Mouse (Mus musculus) thymus, postnatal 0 days (tissue): Measurements from ENCODE around the gene Ltbp2. TPM values are rescaled to one million over a fixed set of nuclear protein-coding genes. Genes with fewer than 3 reads are reported as not detected.
A peak's percentile ranks its signal among the peaks of the same experiment; 100 is the strongest.

Source experiments
- DNase-seq: peaks from one replicate; pipeline ENCODE4 v3.0.0-alpha.2; 2015; ENCODE audit warnings: low spot score
- polyA plus RNA-seq: library from polyadenylated mRNA; unstranded; fragments of >200 nt; fragmentation: Nextera tagmentation; extraction: Ambion mirVana; gene quantifications from 2 replicates; pipeline ENCODE4 v1.2.1, GENCODE M21; 2015

The Ltbp2 gene
- polyA plus RNA-seq, 1 experiment from 2014 or later = 0.72 TPM

- DNase-seq = no peak
Measured at GRCm38 (mm10) chr12:84841158-84842140, 34.9 kb downstream of the Ltbp2 start.

DNA sequence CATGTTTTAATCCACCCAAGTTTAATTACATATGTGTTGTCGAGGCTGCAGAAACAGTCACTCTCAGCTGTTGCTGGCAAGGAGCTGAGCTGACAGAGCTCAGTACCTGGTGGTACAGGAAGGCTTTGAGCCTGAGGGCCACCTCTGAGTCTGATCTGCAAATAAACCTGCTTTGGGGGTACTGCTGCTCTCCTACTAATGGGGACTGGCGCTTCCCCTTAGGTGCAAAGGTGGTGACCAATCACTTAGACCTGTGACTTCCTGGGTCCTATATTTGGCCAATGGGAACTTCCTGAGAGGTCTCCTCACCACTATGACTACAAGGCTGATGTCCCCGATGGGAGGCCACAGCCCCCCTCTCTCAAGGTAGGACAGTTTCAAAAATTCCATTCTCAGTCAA, 35.6 kb downstream of the Ltbp2 start:
- DNase-seq = peak; percentile 34

DNA sequence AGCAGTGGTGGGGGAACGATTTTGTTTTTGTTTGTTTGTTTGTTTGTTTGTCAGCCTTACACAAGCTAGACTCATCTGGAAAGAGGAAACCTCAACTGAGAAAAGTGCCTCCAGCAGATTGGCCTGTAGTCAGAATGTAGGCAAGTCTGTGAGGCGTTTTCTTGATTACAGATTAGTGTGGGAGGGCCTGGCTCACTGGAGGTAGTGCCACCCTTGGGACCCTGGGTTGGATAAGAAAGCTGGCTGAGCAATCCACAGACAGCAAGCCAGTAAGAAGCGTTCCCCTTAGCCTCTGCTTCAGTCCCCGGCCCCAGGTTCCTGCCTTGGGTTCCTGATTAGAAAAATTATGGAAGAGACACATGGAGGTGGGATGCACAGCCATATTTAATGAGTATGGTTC, 36.4 kb downstream of the Ltbp2 start:
- DNase-seq = no peak

- no peak for DNase-seq
Measured at GRCm38 (mm10) chr12:84835626-84836025, 40.7 kb downstream of the Ltbp2 start.

DNA sequence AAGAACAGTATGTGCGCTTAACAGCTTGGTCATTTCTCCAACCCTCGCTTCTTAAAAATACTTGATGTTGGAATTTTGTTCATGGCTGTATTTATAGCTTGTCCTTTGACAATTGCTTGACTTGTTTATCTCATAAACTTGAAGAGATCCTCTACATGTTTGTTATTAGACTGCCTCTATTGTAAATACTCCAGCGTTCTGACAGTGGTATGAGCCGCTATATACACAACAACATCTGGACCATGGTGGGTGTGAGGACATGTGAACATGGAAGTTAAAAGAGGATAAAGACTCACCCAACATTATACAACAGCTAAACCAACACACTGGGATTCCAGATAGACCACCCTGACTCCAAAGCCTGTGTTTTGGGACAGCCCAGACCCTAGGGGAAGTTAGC, 41.6 kb downstream of the Ltbp2 start:
- no peak for DNase-seq

- DNase-seq = no peak
Measured at GRCm38 (mm10) chr12:84831648-84832047, 44.7 kb downstream of the Ltbp2 start.

DNA sequence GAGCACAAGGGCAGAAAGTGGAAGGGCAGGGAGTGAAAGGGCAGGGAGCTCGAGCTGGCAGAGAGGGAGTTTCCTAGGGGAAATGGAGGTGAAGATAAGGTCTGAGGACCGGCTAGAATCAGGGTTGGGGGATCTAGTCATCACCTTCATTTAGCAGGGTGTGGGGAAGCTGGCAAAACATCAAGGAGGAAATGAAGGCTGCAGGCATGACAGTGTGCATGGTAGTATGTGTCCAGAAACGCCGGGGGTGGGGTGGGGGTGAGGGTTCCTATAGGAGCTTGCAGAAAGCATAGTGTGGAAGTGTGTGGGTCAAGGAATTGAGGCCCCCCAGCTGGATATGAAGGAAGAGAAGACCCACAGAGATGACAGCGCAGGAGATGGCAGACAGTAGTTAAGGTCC, 45.2 kb downstream of the Ltbp2 start:
- DNase-seq = no peak

DNA sequence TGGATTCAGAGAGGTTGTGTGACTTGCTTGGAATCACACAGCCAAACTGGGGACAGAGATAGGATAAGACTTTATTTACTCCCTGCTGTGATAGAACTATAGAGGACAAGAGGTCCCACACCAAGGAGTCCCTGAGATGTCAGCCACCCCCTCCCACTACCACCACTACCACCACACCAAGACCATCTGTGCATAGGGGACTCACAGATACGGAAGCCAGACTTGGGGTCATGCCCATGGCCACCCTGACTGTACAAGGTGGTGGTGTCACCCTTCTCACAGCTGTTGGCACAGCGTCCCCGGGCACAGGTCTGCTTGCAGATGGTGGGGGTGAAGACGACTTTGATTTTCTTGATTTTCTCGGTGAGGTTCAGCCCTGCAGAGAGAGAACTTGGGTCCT, 45.9 kb downstream of the Ltbp2 start:
- DNase-seq = no peak

GRCm38 (mm10) chr12:84829913-84830312, 46.4 kb downstream of the Ltbp2 start:
- DNase-seq = no peak

DNA sequence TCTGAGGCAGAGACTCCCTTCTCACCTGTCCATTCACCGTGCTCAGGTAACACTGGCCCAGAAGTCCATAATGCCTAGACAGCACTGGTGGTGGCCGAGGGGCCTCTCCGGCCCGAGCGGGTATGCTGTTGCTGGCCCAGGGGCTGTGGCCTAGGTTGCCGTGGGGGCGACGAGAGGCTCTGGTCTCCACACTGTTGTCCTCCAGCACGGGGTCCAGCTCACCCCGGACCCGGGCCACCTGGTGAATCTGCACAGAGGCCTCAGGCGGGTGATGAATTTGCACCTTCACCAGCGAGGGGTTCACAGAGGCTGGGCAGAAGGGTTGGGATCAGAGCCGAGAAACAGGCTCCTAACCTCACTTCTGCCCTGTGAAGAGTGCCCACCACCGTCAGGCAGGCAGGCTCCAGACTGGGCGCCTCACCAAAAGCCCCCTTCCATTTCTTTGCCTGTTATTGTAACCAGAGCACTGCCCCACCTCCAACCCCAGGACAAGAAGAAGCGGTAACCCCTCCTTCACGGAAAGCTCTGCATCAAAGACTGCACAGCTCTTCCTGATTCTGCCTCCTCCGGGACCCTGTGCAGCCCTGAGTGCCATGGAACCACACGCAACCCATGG, 47.1 kb downstream of the Ltbp2 start:
- DNase-seq = no peak

GRCm38 (mm10) chr12:84827384-84827933, 48.9 kb downstream of the Ltbp2 start:
- DNase-seq = no peak

- DNase-seq = no peak
Measured at GRCm38 (mm10) chr12:84824203-84824602, 52.1 kb downstream of the Ltbp2 start.

- no peak for DNase-seq
Measured at GRCm38 (mm10) chr12:84823601-84824000, 52.7 kb downstream of the Ltbp2 start.

GRCm38 (mm10) chr12:84819236-84820168, 56.8 kb downstream of the Ltbp2 start:
- DNase-seq = no peak

- no peak for DNase-seq
Measured at GRCm38 (mm10) chr12:84818496-84818895, 57.8 kb downstream of the Ltbp2 start.

- DNase-seq = no peak
Measured at GRCm38 (mm10) chr12:84814663-84815325, 61.5 kb downstream of the Ltbp2 start.

DNA sequence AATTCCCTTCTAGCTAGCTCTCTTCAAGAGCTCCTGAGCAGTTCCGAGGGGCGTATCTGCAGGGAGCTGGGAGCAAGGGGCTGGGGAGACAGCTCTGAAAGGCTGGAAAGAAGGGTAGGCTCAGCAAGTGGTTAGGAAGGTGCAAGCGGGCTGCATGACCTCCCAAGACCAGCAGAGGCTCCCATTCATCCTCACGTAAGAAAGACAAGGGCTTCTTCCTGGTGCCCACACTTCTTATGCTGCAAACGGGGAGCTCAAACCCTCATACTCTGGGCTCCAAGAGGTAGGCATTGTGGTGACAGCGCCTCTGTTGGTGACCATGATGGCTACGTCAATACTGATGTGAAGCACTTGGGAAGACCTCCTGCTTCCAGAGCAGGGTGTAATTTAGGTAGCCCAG, 62.6 kb downstream of the Ltbp2 start:
- no peak for DNase-seq

- no peak for DNase-seq
Measured at GRCm38 (mm10) chr12:84812004-84812403, 64.3 kb downstream of the Ltbp2 start.

DNA sequence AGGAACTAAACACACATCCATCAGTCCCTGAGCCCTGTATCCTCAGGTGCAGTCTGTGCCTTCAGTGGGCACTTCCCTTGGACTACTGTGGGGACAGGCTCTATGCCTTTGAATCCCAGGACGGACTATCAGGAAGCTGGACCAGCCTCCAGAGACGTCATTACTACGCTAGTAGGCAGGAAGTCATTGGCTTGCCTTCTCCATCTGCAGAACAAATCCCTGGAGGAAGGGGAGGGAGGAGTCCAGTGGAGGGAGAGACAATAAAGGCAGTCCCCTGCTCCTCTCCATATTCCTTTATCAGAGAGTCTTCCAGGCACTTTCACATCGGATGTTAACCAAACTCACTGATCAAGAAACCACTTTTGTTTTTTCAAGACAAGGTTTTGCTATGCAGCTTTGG, 64.8 kb downstream of the Ltbp2 start:
- DNase-seq = no peak

- no peak for DNase-seq
Measured at GRCm38 (mm10) chr12:84810810-84811209, 65.5 kb downstream of the Ltbp2 start.

DNA sequence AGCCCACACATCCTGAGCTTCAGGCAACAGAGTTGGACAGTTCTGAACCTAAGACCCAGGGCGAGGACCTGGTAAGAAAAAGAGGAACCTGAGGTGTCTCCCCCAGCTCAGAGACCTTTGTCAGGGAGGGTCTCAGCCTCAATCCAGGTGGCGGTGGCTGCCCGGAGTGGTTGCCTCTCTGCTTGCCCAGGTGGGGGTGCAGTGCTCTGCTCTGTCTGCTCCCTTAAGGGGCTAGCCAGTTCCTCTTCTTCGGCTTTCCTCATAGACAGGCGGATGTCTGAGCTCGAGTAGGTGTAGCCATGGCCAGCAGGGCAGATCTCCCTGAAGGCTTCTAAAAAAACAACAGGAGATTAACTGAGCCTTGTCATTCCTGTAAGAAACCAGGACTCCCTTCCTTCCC, 67.3 kb downstream of the Ltbp2 start:
- DNase-seq = no peak
